Mouse (Mus musculus) MEL (cell line): Measurements from ENCODE around the gene BC025920.

Experiments used
- BHLHE40 ChIP-seq: IDR thresholded peaks from 2 replicates; pipeline ENCODE4 v1.6.1; 2012; ENCODE audit warnings: low read depth, mild to moderate bottlenecking, inconsistent platforms, low read length, improper control_type of control experiment, borderline replicate concordance
- EP300 ChIP-seq, 2 experiments: IDR thresholded peaks; 2 replicates each; pipeline ENCODE4 v1.6.1; 2011; ENCODE audit warnings: improper control_type of control experiment in 2 of 2, low read length in 2 of 2, low read depth in 1 of 2, mild to moderate bottlenecking in 1 of 2
- HCFC1 ChIP-seq: IDR thresholded peaks from 2 replicates; pipeline ENCODE4 v1.6.1; 2012; ENCODE audit warnings: low read depth, mild to moderate bottlenecking, inconsistent platforms, low read length, improper control_type of control experiment, moderate library complexity
- MAX ChIP-seq: IDR thresholded peaks from 2 replicates; pipeline ENCODE4 v1.6.1; 2011; ENCODE audit warnings: low read length, improper control_type of control experiment
- MYC ChIP-seq: IDR thresholded peaks from 2 replicates; pipeline ENCODE4 v1.6.1; 2011; ENCODE audit warnings: low read depth, mild to moderate bottlenecking, low read length, improper control_type of control experiment, moderate library complexity
- NRF1 ChIP-seq: IDR thresholded peaks from 2 replicates; pipeline ENCODE4 v1.6.1; 2014; ENCODE audit warnings: low read depth, mild to moderate bottlenecking, inconsistent platforms, low read length, improper control_type of control experiment, moderate library complexity; ENCODE audit not compliant: poor library complexity, insufficient read depth, severe bottlenecking
- RCOR1 ChIP-seq: IDR thresholded peaks from 2 replicates; pipeline ENCODE4 v1.6.1; 2012; ENCODE audit warnings: low read depth, mild to moderate bottlenecking, inconsistent platforms, low read length, improper control_type of control experiment
- ZC3H11A ChIP-seq: IDR thresholded peaks from 2 replicates; pipeline ENCODE4 v1.6.1; 2012; ENCODE audit warnings: low read depth, mild to moderate bottlenecking, inconsistent platforms, low read length, improper control_type of control experiment

- TF ChIP-seq EP300 (IDR thresholded peaks at IDR 0.05; ENCODE audit: low read depth in 1 of 2, low read length in 2 of 2) (no peak), MYC (no peak), MAX (no peak), NRF1 (no peak), HCFC1 (no peak), RCOR1 (no peak), BHLHE40 (no peak), ZC3H11A (no peak)
Measured at GRCm38 (mm10) chr10:81572133-81572671, 33.9 kb upstream of the BC025920 start.
